Mouse (Mus musculus) forebrain, embryonic 11.5 days (tissue): ENCODE results near the gene Casd1. TPM values are rescaled to one million over a fixed set of nuclear protein-coding genes. Genes with fewer than 3 reads are reported as not detected.

Source experiments
- ATAC-seq: fragments of 200-750 bp; cut with Nextera tagmentation; replicated peaks from 2 replicates; pipeline ENCODE4 v1.8.0; 2017; ENCODE audit warnings: moderate TSS enrichment; ENCODE audit not compliant: low FRiP score
- DNase-seq: peaks from one replicate; pipeline ENCODE4 v3.0.0-alpha.2; 2017; ENCODE audit warnings: low spot score
- H3K27ac ChIP-seq: fragments of 300-500 bp; sonication (generic); 2 replicates; pipeline ENCODE4 v1.5.1; 2014; ENCODE audit warnings: low read depth, low read length
- H3K27me3 ChIP-seq: fragments of 300-500 bp; sonication (generic); 2 replicates; pipeline ENCODE4 v1.6.1; 2014; ENCODE audit warnings: mild to moderate bottlenecking, low read length, mixed read lengths; ENCODE audit not compliant: control insufficient read depth, insufficient read depth
- H3K36me3 ChIP-seq: fragments of 300-500 bp; sonication (generic); 2 replicates; pipeline ENCODE4 v1.6.1; 2014; ENCODE audit warnings: mild to moderate bottlenecking, low read length, moderate library complexity, mixed read lengths; ENCODE audit not compliant: control insufficient read depth, insufficient read depth
- H3K4me1 ChIP-seq: fragments of 300-500 bp; sonication (generic); replicated peaks from 2 replicates; pipeline ENCODE4 v1.6.1; 2014; ENCODE audit warnings: low read length, mixed read lengths; ENCODE audit not compliant: control insufficient read depth, insufficient read depth
- H3K4me2 ChIP-seq: fragments of 300-500 bp; sonication (generic); 2 replicates; pipeline ENCODE4 v1.6.1; 2014; ENCODE audit warnings: low read depth, mild to moderate bottlenecking, low read length, moderate library complexity, mixed read lengths; ENCODE audit not compliant: severe bottlenecking
- H3K4me3 ChIP-seq: fragments of 300-500 bp; sonication (generic); 2 replicates; pipeline ENCODE4 v1.5.1; 2014; ENCODE audit warnings: low read depth, low read length
- H3K9ac ChIP-seq: fragments of 300-500 bp; sonication (generic); 2 replicates; pipeline ENCODE4 v1.6.1; 2014; ENCODE audit warnings: low read length
- H3K9me3 ChIP-seq: fragments of 300-500 bp; sonication (generic); 2 replicates; pipeline ENCODE4 v1.6.1; 2016; ENCODE audit warnings: low read length, mixed read lengths; ENCODE audit not compliant: control insufficient read depth
- WGBS: fragments of 180-500 bp; shearing (Covaris S2); extraction: QIAGEN DNeasy Blood & Tissue Kit; methylation state at CpG from one replicate; pipeline ENCODE4 v1.1.7; 2014; 5-methylcytosine and 5-hydroxymethylcytosine counted together
- polyA plus RNA-seq: library from polyadenylated mRNA; unstranded; fragments of >200 nt; fragmentation: Nextera tagmentation; extraction: Ambion mirVana; gene quantifications from 2 replicates; pipeline ENCODE4 v1.2.1, GENCODE M21; 2014

Casd1 gene
- polyA plus RNA-seq, 1 experiment from 2014 or later = 42.1 TPM

GRCm38 (mm10) chr6:4577756-4578155, 22.9 kb upstream of the Casd1 start:
- H3K27ac ChIP-seq = no peak overlapping the region
- DNase-seq (no peak), ATAC-seq (no peak)
- H3K4me2 ChIP-seq = no peak overlapping the region
- H3K27me3 ChIP-seq = no peaks in the 10 kb centered on the region
- H3K4me3 ChIP-seq = no peak overlapping the region
- H3K36me3 ChIP-seq = no peaks in the 10 kb centered on the region
- no peaks in the 10 kb centered on the region for H3K9me3 ChIP-seq
- H3K9ac ChIP-seq = no peak overlapping the region
- 86% methylated on average over 5 of the region's 5 CpGs for WGBS
- no peaks in the 10 kb centered on the region for H3K4me1 ChIP-seq

- DNase-seq = no peak
- Histone ChIP-seq H3K27ac (no peak overlapping the region), H3K4me2 (no peak overlapping the region), H3K36me3 (no peaks in the 10 kb centered on the region), H3K4me1 (no peaks in the 10 kb centered on the region), H3K9ac (no peak overlapping the region), H3K27me3 (no peaks in the 10 kb centered on the region), H3K4me3 (no peak overlapping the region), H3K9me3 (no peaks in the 10 kb centered on the region)
- WGBS = 88% methylated on average over 6 of the region's 6 CpGs
- ATAC-seq = no peak
Observed at GRCm38 (mm10) chr6:4578343-4578742, 22.3 kb upstream of the Casd1 start.

- no peak overlapping the region for H3K9ac ChIP-seq
- WGBS = 64% methylated on average over 5 of the region's 5 CpGs
- no peak overlapping the region for H3K4me2 ChIP-seq
- DNase-seq = no peak
- no peak for ATAC-seq
- H3K36me3 ChIP-seq = no peaks in the 10 kb centered on the region
- no peak overlapping the region for H3K27ac ChIP-seq
- no peaks in the 10 kb centered on the region for H3K9me3 ChIP-seq
- H3K27me3 ChIP-seq = no peaks in the 10 kb centered on the region
- no peak overlapping the region for H3K4me3 ChIP-seq
- no peaks in the 10 kb centered on the region for H3K4me1 ChIP-seq
Observed at GRCm38 (mm10) chr6:4579620-4580019, 21.0 kb upstream of the Casd1 start.

GRCm38 (mm10) chr6:4583485-4583884, 17.2 kb upstream of the Casd1 start:
- Histone ChIP-seq H3K4me2 (no peak overlapping the region), H3K4me3 (no peak overlapping the region), H3K36me3 (no peaks in the 10 kb centered on the region), H3K9ac (no peak overlapping the region), H3K9me3 (no peaks in the 10 kb centered on the region), H3K27me3 (no peaks in the 10 kb centered on the region), H3K4me1 (no peaks in the 10 kb centered on the region), H3K27ac (no peak overlapping the region)
- DNase-seq = no peak
- WGBS = 24% methylated on average over 6 of the region's 6 CpGs
- ATAC-seq = peak; percentile 64; the same call in 1 of the 2 replicates

- ATAC-seq (no peak), DNase-seq (no peak)
- no peaks in the 10 kb centered on the region for H3K27me3 ChIP-seq
- H3K4me1 ChIP-seq = no peaks in the 10 kb centered on the region
- 68% methylated on average over 4 of the region's 4 CpGs for WGBS
- no peaks in the 10 kb centered on the region for H3K9me3 ChIP-seq
- H3K27ac ChIP-seq = no peak overlapping the region
- H3K9ac ChIP-seq = no peak overlapping the region
- H3K4me2 ChIP-seq = no peak overlapping the region
- no peaks in the 10 kb centered on the region for H3K36me3 ChIP-seq
- no peak overlapping the region for H3K4me3 ChIP-seq
Observed at GRCm38 (mm10) chr6:4587946-4588345, 12.7 kb upstream of the Casd1 start.

- no peak overlapping the region for H3K9ac ChIP-seq
- DNase-seq (no peak), ATAC-seq (no peak)
- H3K27me3 ChIP-seq = no peaks in the 10 kb centered on the region
- no peaks in the 10 kb centered on the region for H3K4me1 ChIP-seq
- WGBS = 93% methylated on average over 3 of the region's 3 CpGs
- H3K4me2 ChIP-seq = no peak overlapping the region
- H3K27ac ChIP-seq = no peak overlapping the region
- no peak overlapping the region for H3K4me3 ChIP-seq
- no peaks in the 10 kb centered on the region for H3K36me3 ChIP-seq
- H3K9me3 ChIP-seq = no peaks in the 10 kb centered on the region
Observed at GRCm38 (mm10) chr6:4588722-4589121, 11.9 kb upstream of the Casd1 start.

GRCm38 (mm10) chr6:4590089-4590488, 10.6 kb upstream of the Casd1 start:
- Histone ChIP-seq H3K27ac (no peak overlapping the region), H3K9me3 (no peaks in the 10 kb centered on the region), H3K4me2 (no peak overlapping the region), H3K9ac (no peak overlapping the region), H3K36me3 (no peaks in the 10 kb centered on the region), H3K27me3 (no peaks in the 10 kb centered on the region), H3K4me1 (no peaks in the 10 kb centered on the region), H3K4me3 (no peak overlapping the region)
- WGBS = 65% methylated on average over 8 of the region's 8 CpGs
- no peak for DNase-seq
- no peak for ATAC-seq

- Histone ChIP-seq H3K4me1 (peaks cover 8% of the 10 kb centered on the region), H3K4me3 (no peak overlapping the region), H3K9me3 (no peaks in the 10 kb centered on the region), H3K27me3 (no peaks in the 10 kb centered on the region), H3K4me2 (no peak overlapping the region), H3K27ac (no peak overlapping the region), H3K36me3 (no peaks in the 10 kb centered on the region), H3K9ac (no peak overlapping the region)
- whole genome bisulfite sequencing = 89% methylated on average over 4 of the region's 4 CpGs
- DNase-seq (no peak), ATAC-seq (no peak)
Observed at GRCm38 (mm10) chr6:4597711-4598110, 2.9 kb upstream of the Casd1 start.

GRCm38 (mm10) chr6:4600085-4600657, 468 bp upstream of the Casd1 start:
- Histone ChIP-seq H3K4me3 (peak overlapping the region; percentile 75), H3K9ac (peak overlapping the region; percentile 95), H3K4me1 (peaks cover 8% of the 10 kb centered on the region), H3K4me2 (peak overlapping the region; percentile 93), H3K27me3 (no peaks in the 10 kb centered on the region), H3K36me3 (no peaks in the 10 kb centered on the region), H3K27ac (peak overlapping the region; percentile 89; the same call in 1 of the 2 replicates), H3K9me3 (no peaks in the 10 kb centered on the region)
- ATAC-seq (peak; percentile 34), DNase-seq (no peak)
- 25% methylated on average over 7 of the region's 7 CpGs for WGBS
